In genomic region chr3:79218566-79219051, GRCm38 (mm10) we compare ENCODE assay signal across 7 mouse cellular contexts.
DNase-seq lines count a peak whose midpoint lies in the region; ATAC-seq lines count a peak whose summit lies in the region.

No protein-coding gene starts in this region.

- no peak for ATAC-seq in heart, embryonic 13.5 days (ENCODE audit: extremely low read depth, insufficient number of reproducible peaks, low FRiP score, low TSS enrichment)
- no peak for ATAC-seq in hindbrain, embryonic 15.5 days (ENCODE audit: low FRiP score, low read depth)

- no peak overlapping the region for H3K4me3 ChIP-seq in heart, embryonic 13.5 days
- H3K4me3 ChIP-seq in hindbrain, embryonic 15.5 days, result no peak overlapping the region

- no peaks in the 10 kb centered on the region for H3K36me3 ChIP-seq in heart, embryonic 13.5 days
- no peaks in the 10 kb centered on the region for H3K36me3 ChIP-seq in hindbrain, embryonic 15.5 days

- no peak overlapping the region for H3K4me2 ChIP-seq in heart, embryonic 13.5 days
- H3K4me2 ChIP-seq in hindbrain, embryonic 15.5 days, result no peak overlapping the region

- peaks cover 38% of the 10 kb centered on the region for H3K4me1 ChIP-seq in heart, embryonic 13.5 days
- H3K4me1 ChIP-seq in hindbrain, embryonic 15.5 days (replicated peaks), result peaks cover 19% of the 10 kb centered on the region

- 53% methylated on average over 4 of the region's 4 CpGs for WGBS in heart, embryonic 13.5 days
- WGBS in hindbrain, embryonic 15.5 days, result 8% methylated on average over 4 of the region's 4 CpGs

- intact Hi-C loops in heart, postnatal 14 days (cut with DNase I), result no loop called here

- H3K27me3 ChIP-seq in heart, embryonic 13.5 days (replicated peaks), result no peaks in the 10 kb centered on the region
- no peaks in the 10 kb centered on the region for H3K27me3 ChIP-seq in hindbrain, embryonic 15.5 days

- no peak for DNase-seq in heart, postnatal 14 days
- DNase-seq in testis, postnatal 10 days (ENCODE audit: low spot score), result peak; percentile 22
- no peak for DNase-seq in testis, postnatal 14 days (ENCODE audit: low spot score)
- no peak for DNase-seq in urinary bladder, postnatal 25 days (ENCODE audit: low spot score)
- DNase-seq in layer of hippocampus, postnatal 36 days, result no peak

- no peaks in the 10 kb centered on the region for H3K9me3 ChIP-seq in heart, embryonic 13.5 days
- no peaks in the 10 kb centered on the region for H3K9me3 ChIP-seq in hindbrain, embryonic 15.5 days

- H3K9ac ChIP-seq in heart, embryonic 13.5 days, result no peak overlapping the region
- H3K9ac ChIP-seq in hindbrain, embryonic 15.5 days, result no peak overlapping the region

- H3K27ac ChIP-seq in heart, embryonic 13.5 days (replicated peaks), result 0 out of 2 replicates have a peak overlapping the region, but pooled peaks have one; percentile 26
- H3K27ac ChIP-seq in hindbrain, embryonic 15.5 days (replicated peaks), result 0 out of 2 replicates have a peak overlapping the region, but pooled peaks have one; percentile 7
